Mouse (Mus musculus) adrenal gland, postnatal 25 days (tissue): ENCODE measurements at regions not wholly inside any gene's neighbourhood (a gene's known extent, or its start where the extent isn't known, plus 50 kb on each side); places are given as distances from the start of the nearest gene placed in this dataset.
"Not testable (repeated sequence)": the region's sequence is repeated elsewhere in the genome, so short reads cannot be mapped to it uniquely, and the experiment has no call there.

Experiments used
- DNase-seq: peaks from one replicate; pipeline ENCODE4 v3.0.0; 2021; ENCODE audit warnings: mixed read lengths

DNA sequence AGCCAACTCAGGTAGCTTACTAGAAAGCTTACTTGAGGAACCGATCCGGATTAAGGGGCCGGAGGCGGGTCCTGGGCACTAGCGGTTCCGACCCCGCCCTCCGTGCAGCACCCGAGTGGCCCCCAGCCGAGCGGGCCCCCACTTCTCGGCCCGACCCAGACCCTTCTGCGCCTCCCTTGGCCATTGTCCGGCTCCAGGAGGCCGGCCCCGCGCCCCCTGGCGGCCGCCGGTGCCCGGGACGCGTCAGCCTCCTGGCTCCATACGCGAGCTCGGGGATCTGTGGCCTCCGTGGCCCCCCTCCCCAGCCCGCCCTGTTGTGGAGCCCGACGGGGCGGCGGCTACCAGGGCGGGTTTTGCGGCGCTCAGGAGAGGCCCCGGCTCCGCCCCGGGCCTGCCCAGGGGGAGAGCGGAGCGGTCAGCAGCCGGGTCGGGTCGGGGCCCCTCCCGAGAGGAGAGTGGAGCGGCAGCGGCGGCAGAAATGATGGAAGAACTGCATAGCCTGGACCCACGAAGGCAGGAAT, 94.3 kb upstream of the Zfp986 start:
- DNase-seq, result peak; percentile 47

- DNase-seq, result not testable (repeated sequence)
Observed at GRCm38 (mm10) chr4:145774884-145775283, 93.7 kb upstream of the Zfp986 start.

GRCm38 (mm10) chr4:145776531-145776930, 92.1 kb upstream of the Zfp986 start:
- DNase-seq, result not testable (repeated sequence)

- not testable (repeated sequence) for DNase-seq
Observed at GRCm38 (mm10) chr4:145781281-145781896, 87.2 kb upstream of the Zfp986 start.

GRCm38 (mm10) chr4:145814674-145815073, 53.9 kb upstream of the Zfp986 start:
- DNase-seq, result not testable (repeated sequence)
